Mouse (Mus musculus): ENCODE data around the gene Dynll2. TPM values are rescaled to one million over a fixed set of nuclear protein-coding genes. Genes with fewer than 3 reads are reported as not detected.
A peak's percentile ranks its signal among the peaks of the same experiment; 100 is the strongest.

Dynll2 gene
- polyA plus RNA-seq, 1 experiment from 2014 or later, result 24.7 TPM

GRCm38 (mm10) chr11:88012621-88013244, 25.4 kb upstream of the Dynll2 start:
- H3K9me3 ChIP-seq (replicated peaks; ENCODE audit: low read length), result no peaks in the 10 kb centered on the region
- WGBS, result 86% methylated on average over 11 of the region's 11 CpGs
- H3K27me3 ChIP-seq (ENCODE audit: insufficient read depth, low read length), result no peaks in the 10 kb centered on the region
- H3K27ac ChIP-seq, result no peak overlapping the region
- no peak for TF ChIP-seq CTCF (IDR thresholded peaks at IDR 0.05; ENCODE audit: low read depth)
- DNase-seq (ENCODE audit: low spot score), result no peak
- no peak for ATAC-seq (replicated peaks; ENCODE audit: low FRiP score, low read depth)
- no peak overlapping the region for H3K4me3 ChIP-seq (replicated peaks; ENCODE audit: low read depth, low read length)
- no peaks in the 10 kb centered on the region for H3K36me3 ChIP-seq (ENCODE audit: insufficient read depth, low read length)
- H3K4me2 ChIP-seq (ENCODE audit: low read length), result no peak overlapping the region
- peaks cover 5% of the 10 kb centered on the region; the same call in 1 of the 2 replicates for H3K4me1 ChIP-seq (replicated peaks; ENCODE audit: insufficient read depth, low read length)
- no peak overlapping the region for H3K9ac ChIP-seq (ENCODE audit: low read depth, low read length)

- no peak for DNase-seq (ENCODE audit: low spot score)
- no peaks in the 10 kb centered on the region for H3K9me3 ChIP-seq (replicated peaks; ENCODE audit: low read length)
- ATAC-seq (replicated peaks; ENCODE audit: low FRiP score, low read depth), result no peak
- no peak overlapping the region for H3K4me2 ChIP-seq (ENCODE audit: low read length)
- no peaks in the 10 kb centered on the region for H3K36me3 ChIP-seq (ENCODE audit: insufficient read depth, low read length)
- H3K4me1 ChIP-seq (replicated peaks; ENCODE audit: insufficient read depth, low read length), result peaks cover 5% of the 10 kb centered on the region; the same call in 1 of the 2 replicates
- H3K9ac ChIP-seq (ENCODE audit: low read depth, low read length), result no peak overlapping the region
- TF ChIP-seq CTCF (IDR thresholded peaks at IDR 0.05; ENCODE audit: low read depth), result no peak
- no peak overlapping the region for H3K4me3 ChIP-seq (replicated peaks; ENCODE audit: low read depth, low read length)
- no peak overlapping the region for H3K27ac ChIP-seq
- H3K27me3 ChIP-seq (ENCODE audit: insufficient read depth, low read length), result no peaks in the 10 kb centered on the region
- 84% methylated on average over 7 of the region's 7 CpGs for WGBS
Observed at GRCm38 (mm10) chr11:88011914-88012419, 24.6 kb upstream of the Dynll2 start.

- H3K27me3 ChIP-seq (ENCODE audit: insufficient read depth, low read length), result no peaks in the 10 kb centered on the region
- DNase-seq (ENCODE audit: low spot score) (no peak), ATAC-seq (replicated peaks; ENCODE audit: low FRiP score, low read depth) (no peak)
- no peak for TF ChIP-seq CTCF (IDR thresholded peaks at IDR 0.05; ENCODE audit: low read depth)
- no peak overlapping the region for H3K4me2 ChIP-seq (ENCODE audit: low read length)
- WGBS, result 58% methylated on average over 11 of the region's 11 CpGs
- no peak overlapping the region for H3K9ac ChIP-seq (ENCODE audit: low read depth, low read length)
- peaks cover 5% of the 10 kb centered on the region; the same call in 1 of the 2 replicates for H3K4me1 ChIP-seq (replicated peaks; ENCODE audit: insufficient read depth, low read length)
- no peaks in the 10 kb centered on the region for H3K9me3 ChIP-seq (replicated peaks; ENCODE audit: low read length)
- no peak overlapping the region for H3K4me3 ChIP-seq (replicated peaks; ENCODE audit: low read depth, low read length)
- H3K36me3 ChIP-seq (ENCODE audit: insufficient read depth, low read length), result no peaks in the 10 kb centered on the region
- H3K27ac ChIP-seq, result no peak overlapping the region
Observed at GRCm38 (mm10) chr11:88011208-88011913, 24.0 kb upstream of the Dynll2 start.

- Histone ChIP-seq H3K9ac (ENCODE audit: low read depth, low read length) (no peak overlapping the region), H3K27me3 (ENCODE audit: insufficient read depth, low read length) (no peaks in the 10 kb centered on the region), H3K4me3 (replicated peaks; ENCODE audit: low read depth, low read length) (no peak overlapping the region), H3K27ac (no peak overlapping the region), H3K9me3 (replicated peaks; ENCODE audit: low read length) (no peaks in the 10 kb centered on the region), H3K4me2 (ENCODE audit: low read length) (peak overlapping the region; percentile 37), H3K36me3 (ENCODE audit: insufficient read depth, low read length) (no peaks in the 10 kb centered on the region), H3K4me1 (replicated peaks; ENCODE audit: insufficient read depth, low read length) (peaks cover 5% of the 10 kb centered on the region; the same call in 1 of the 2 replicates)
- ATAC-seq (replicated peaks; ENCODE audit: low FRiP score, low read depth) (no peak), DNase-seq (ENCODE audit: low spot score) (no peak)
- 18% methylated on average over 16 of the region's 16 CpGs for WGBS
- no peak for TF ChIP-seq CTCF (IDR thresholded peaks at IDR 0.05; ENCODE audit: low read depth)
Observed at GRCm38 (mm10) chr11:88009542-88010190, 22.3 kb upstream of the Dynll2 start.

GRCm38 (mm10) chr11:88008641-88009040, 21.3 kb upstream of the Dynll2 start:
- no peak overlapping the region for H3K27ac ChIP-seq
- WGBS, result 33% methylated on average over 1 of the region's 1 CpGs
- H3K9ac ChIP-seq (ENCODE audit: low read depth, low read length), result no peak overlapping the region
- no peaks in the 10 kb centered on the region for H3K27me3 ChIP-seq (ENCODE audit: insufficient read depth, low read length)
- H3K4me2 ChIP-seq (ENCODE audit: low read length), result no peak overlapping the region
- H3K4me3 ChIP-seq (replicated peaks; ENCODE audit: low read depth, low read length), result no peak overlapping the region
- H3K4me1 ChIP-seq (replicated peaks; ENCODE audit: insufficient read depth, low read length), result peaks cover 5% of the 10 kb centered on the region; the same call in 1 of the 2 replicates
- ATAC-seq (replicated peaks; ENCODE audit: low FRiP score, low read depth) (no peak), DNase-seq (ENCODE audit: low spot score) (no peak)
- TF ChIP-seq CTCF (IDR thresholded peaks at IDR 0.05; ENCODE audit: low read depth), result no peak
- H3K36me3 ChIP-seq (ENCODE audit: insufficient read depth, low read length), result no peaks in the 10 kb centered on the region
- no peaks in the 10 kb centered on the region for H3K9me3 ChIP-seq (replicated peaks; ENCODE audit: low read length)

- Histone ChIP-seq H3K4me1 (replicated peaks; ENCODE audit: insufficient read depth, low read length) (no peaks in the 10 kb centered on the region), H3K9me3 (replicated peaks; ENCODE audit: low read length) (no peaks in the 10 kb centered on the region), H3K27ac (no peak overlapping the region), H3K4me3 (replicated peaks; ENCODE audit: low read depth, low read length) (no peak overlapping the region), H3K9ac (ENCODE audit: low read depth, low read length) (no peak overlapping the region), H3K36me3 (ENCODE audit: insufficient read depth, low read length) (no peaks in the 10 kb centered on the region), H3K27me3 (ENCODE audit: insufficient read depth, low read length) (no peaks in the 10 kb centered on the region), H3K4me2 (ENCODE audit: low read length) (no peak overlapping the region)
- no peak for ATAC-seq (replicated peaks; ENCODE audit: low FRiP score, low read depth)
- DNase-seq (ENCODE audit: low spot score), result no peak
- 49% methylated on average over 2 of the region's 2 CpGs for WGBS
- TF ChIP-seq CTCF (IDR thresholded peaks at IDR 0.05; ENCODE audit: low read depth), result no peak
Observed at GRCm38 (mm10) chr11:88004123-88004522, 16.8 kb upstream of the Dynll2 start.
